Mouse (Mus musculus): ENCODE data around the gene Creb5. TPM values are rescaled to one million over a fixed set of nuclear protein-coding genes. Genes with fewer than 3 reads are reported as not detected.

The Creb5 gene
- polyA plus RNA-seq, 1 experiment, result 6.1 TPM

- no peaks in the 10 kb centered on the region for H3K4me1 ChIP-seq (ENCODE audit: control insufficient read depth, insufficient read depth, low read length)
- TF ChIP-seq POLR2A (IDR thresholded peaks at IDR 0.05; ENCODE audit: insufficient read depth, low read length), result no peak
- no peak for TF ChIP-seq EP300 (IDR thresholded peaks at IDR 0.05; ENCODE audit: insufficient read depth, low read depth, low read length)
- no peak for TF ChIP-seq CTCF (IDR thresholded peaks at IDR 0.05; ENCODE audit: low read depth, low read length)
- no peak overlapping the region for H3K4me3 ChIP-seq (ENCODE audit: low read depth, low read length)
- no peak overlapping the region for H3K9ac ChIP-seq (ENCODE audit: low read depth, poor library complexity, severe bottlenecking)
- H3K27me3 ChIP-seq (ENCODE audit: control insufficient read depth, insufficient read depth, low read length, poor library complexity, severe bottlenecking), result no peaks in the 10 kb centered on the region
- no peaks in the 10 kb centered on the region for H3K9me3 ChIP-seq (replicated peaks; ENCODE audit: control insufficient read depth, insufficient read depth, low read length, poor library complexity, severe bottlenecking)
- H3K27ac ChIP-seq (ENCODE audit: insufficient read depth, low read length), result no peak overlapping the region
- H3K36me3 ChIP-seq (ENCODE audit: control insufficient read depth, insufficient read depth, low read length, poor library complexity, severe bottlenecking), result no peaks in the 10 kb centered on the region
Observed at GRCm38 (mm10) chr6:53308684-53309083, 21.6 kb downstream of the Creb5 start.

DNA sequence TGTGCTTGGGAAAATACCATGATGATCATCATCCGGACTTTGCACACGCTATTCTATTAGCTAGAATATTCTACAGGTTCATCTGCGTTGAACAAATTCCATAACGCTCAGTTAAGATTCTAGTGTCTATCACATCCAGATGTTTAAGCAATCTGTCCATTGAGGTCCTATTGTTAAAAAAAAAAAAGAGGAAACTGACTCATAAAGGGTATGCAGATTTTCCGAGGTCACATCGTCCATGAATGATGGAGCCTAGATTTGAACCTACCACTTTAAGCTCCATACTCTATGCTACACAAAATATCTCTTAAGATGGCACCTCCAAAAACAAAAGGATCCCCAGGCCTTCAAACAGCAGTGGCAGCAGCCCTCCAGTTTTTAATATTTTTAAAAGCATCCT lies 26.5 kb downstream of the Creb5 start:
- H3K4me3 ChIP-seq (ENCODE audit: low read depth, low read length), result no peak overlapping the region
- H3K9ac ChIP-seq (ENCODE audit: low read depth, poor library complexity, severe bottlenecking), result no peak overlapping the region
- H3K9me3 ChIP-seq (replicated peaks; ENCODE audit: control insufficient read depth, insufficient read depth, low read length, poor library complexity, severe bottlenecking), result no peaks in the 10 kb centered on the region
- no peaks in the 10 kb centered on the region for H3K27me3 ChIP-seq (ENCODE audit: control insufficient read depth, insufficient read depth, low read length, poor library complexity, severe bottlenecking)
- H3K27ac ChIP-seq (ENCODE audit: insufficient read depth, low read length), result no peak overlapping the region
- H3K4me1 ChIP-seq (ENCODE audit: control insufficient read depth, insufficient read depth, low read length), result no peaks in the 10 kb centered on the region
- TF ChIP-seq POLR2A (IDR thresholded peaks at IDR 0.05; ENCODE audit: insufficient read depth, low read length) (no peak), EP300 (IDR thresholded peaks at IDR 0.05; ENCODE audit: insufficient read depth, low read depth, low read length) (no peak), CTCF (IDR thresholded peaks at IDR 0.05; ENCODE audit: low read depth, low read length) (no peak)
- no peaks in the 10 kb centered on the region for H3K36me3 ChIP-seq (ENCODE audit: control insufficient read depth, insufficient read depth, low read length, poor library complexity, severe bottlenecking)

DNA sequence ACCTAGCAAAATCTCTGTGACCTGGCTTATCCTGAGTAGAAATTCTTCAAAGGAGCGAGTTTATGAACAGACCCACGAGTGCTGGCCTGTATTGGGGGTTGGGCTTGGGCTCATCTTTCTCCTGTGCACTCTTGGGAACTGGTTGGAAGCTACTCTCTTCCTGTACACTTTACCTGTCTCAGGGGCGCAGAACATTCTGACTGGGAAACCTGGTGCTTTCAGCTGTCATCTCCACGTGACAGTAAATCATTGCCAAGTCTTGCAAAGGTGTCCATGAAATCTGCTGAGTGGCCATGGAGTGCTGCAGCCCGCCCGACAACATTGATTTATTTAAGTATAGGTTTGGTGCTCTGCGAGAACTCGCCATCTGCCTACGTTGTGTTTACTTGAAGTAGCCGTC lies 27.1 kb downstream of the Creb5 start:
- no peak overlapping the region for H3K9ac ChIP-seq (ENCODE audit: low read depth, poor library complexity, severe bottlenecking)
- TF ChIP-seq POLR2A (IDR thresholded peaks at IDR 0.05; ENCODE audit: insufficient read depth, low read length), result no peak
- no peak for TF ChIP-seq CTCF (IDR thresholded peaks at IDR 0.05; ENCODE audit: low read depth, low read length)
- no peak for TF ChIP-seq EP300 (IDR thresholded peaks at IDR 0.05; ENCODE audit: insufficient read depth, low read depth, low read length)
- no peak overlapping the region for H3K4me3 ChIP-seq (ENCODE audit: low read depth, low read length)
- no peaks in the 10 kb centered on the region for H3K4me1 ChIP-seq (ENCODE audit: control insufficient read depth, insufficient read depth, low read length)
- no peaks in the 10 kb centered on the region for H3K9me3 ChIP-seq (replicated peaks; ENCODE audit: control insufficient read depth, insufficient read depth, low read length, poor library complexity, severe bottlenecking)
- H3K27me3 ChIP-seq (ENCODE audit: control insufficient read depth, insufficient read depth, low read length, poor library complexity, severe bottlenecking), result no peaks in the 10 kb centered on the region
- no peaks in the 10 kb centered on the region for H3K36me3 ChIP-seq (ENCODE audit: control insufficient read depth, insufficient read depth, low read length, poor library complexity, severe bottlenecking)
- H3K27ac ChIP-seq (ENCODE audit: insufficient read depth, low read length), result no peak overlapping the region

- TF ChIP-seq EP300 (IDR thresholded peaks at IDR 0.05; ENCODE audit: insufficient read depth, low read depth, low read length), result no peak
- TF ChIP-seq POLR2A (IDR thresholded peaks at IDR 0.05; ENCODE audit: insufficient read depth, low read length), result no peak
- no peak for TF ChIP-seq CTCF (IDR thresholded peaks at IDR 0.05; ENCODE audit: low read depth, low read length)
- Histone ChIP-seq H3K4me1 (ENCODE audit: control insufficient read depth, insufficient read depth, low read length) (no peaks in the 10 kb centered on the region), H3K4me3 (ENCODE audit: low read depth, low read length) (no peak overlapping the region), H3K36me3 (ENCODE audit: control insufficient read depth, insufficient read depth, low read length, poor library complexity, severe bottlenecking) (no peaks in the 10 kb centered on the region), H3K9ac (ENCODE audit: low read depth, poor library complexity, severe bottlenecking) (no peak overlapping the region), H3K9me3 (replicated peaks; ENCODE audit: control insufficient read depth, insufficient read depth, low read length, poor library complexity, severe bottlenecking) (no peaks in the 10 kb centered on the region), H3K27me3 (ENCODE audit: control insufficient read depth, insufficient read depth, low read length, poor library complexity, severe bottlenecking) (no peaks in the 10 kb centered on the region), H3K27ac (ENCODE audit: insufficient read depth, low read length) (no peak overlapping the region)
Observed at GRCm38 (mm10) chr6:53319543-53320325, 32.7 kb downstream of the Creb5 start.

- H3K4me3 ChIP-seq (ENCODE audit: low read depth, low read length), result no peak overlapping the region
- no peaks in the 10 kb centered on the region for H3K36me3 ChIP-seq (ENCODE audit: control insufficient read depth, insufficient read depth, low read length, poor library complexity, severe bottlenecking)
- H3K9ac ChIP-seq (ENCODE audit: low read depth, poor library complexity, severe bottlenecking), result no peak overlapping the region
- no peaks in the 10 kb centered on the region for H3K4me1 ChIP-seq (ENCODE audit: control insufficient read depth, insufficient read depth, low read length)
- TF ChIP-seq CTCF (IDR thresholded peaks at IDR 0.05; ENCODE audit: low read depth, low read length), result no peak
- TF ChIP-seq EP300 (IDR thresholded peaks at IDR 0.05; ENCODE audit: insufficient read depth, low read depth, low read length), result no peak
- TF ChIP-seq POLR2A (IDR thresholded peaks at IDR 0.05; ENCODE audit: insufficient read depth, low read length), result no peak
- H3K9me3 ChIP-seq (replicated peaks; ENCODE audit: control insufficient read depth, insufficient read depth, low read length, poor library complexity, severe bottlenecking), result no peaks in the 10 kb centered on the region
- H3K27me3 ChIP-seq (ENCODE audit: control insufficient read depth, insufficient read depth, low read length, poor library complexity, severe bottlenecking), result no peaks in the 10 kb centered on the region
- H3K27ac ChIP-seq (ENCODE audit: insufficient read depth, low read length), result no peak overlapping the region
Observed at GRCm38 (mm10) chr6:53337398-53337797, 50.3 kb downstream of the Creb5 start.

DNA sequence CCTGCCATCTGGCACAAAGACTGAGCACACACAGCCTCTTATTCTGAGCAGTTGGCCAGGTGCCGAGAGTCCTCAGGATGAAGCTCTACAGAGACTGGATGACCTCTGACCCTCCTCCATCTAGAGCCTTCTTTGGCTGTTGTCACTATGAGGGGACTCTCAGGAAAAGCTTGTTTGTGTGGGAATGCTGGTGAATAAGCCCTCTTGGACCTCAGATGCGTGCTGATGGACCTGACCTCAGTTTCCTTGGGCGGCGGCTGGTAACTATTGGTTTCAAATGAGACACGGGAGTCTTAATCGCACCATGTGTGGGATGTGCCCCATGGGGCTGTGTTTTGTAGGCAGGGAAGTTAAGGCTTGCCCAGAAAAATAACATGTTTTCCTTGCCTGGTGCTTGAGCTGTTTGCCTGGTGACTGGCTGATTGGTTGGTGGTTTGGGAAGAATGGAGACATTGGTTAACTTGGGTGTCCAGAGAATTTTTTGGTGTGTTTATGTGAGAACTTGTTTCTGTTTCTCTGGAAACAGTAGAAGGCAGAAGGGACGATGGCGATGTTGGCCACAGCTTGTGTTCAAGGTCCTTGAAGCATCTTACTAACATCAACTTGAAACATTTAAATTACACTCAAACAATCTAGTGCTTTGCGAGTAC lies 65.4 kb downstream of the Creb5 start:
- H3K9ac ChIP-seq (ENCODE audit: low read depth, poor library complexity, severe bottlenecking), result no peak overlapping the region
- TF ChIP-seq POLR2A (IDR thresholded peaks at IDR 0.05; ENCODE audit: insufficient read depth, low read length), result no peak
- TF ChIP-seq EP300 (IDR thresholded peaks at IDR 0.05; ENCODE audit: insufficient read depth, low read depth, low read length), result no peak
- TF ChIP-seq CTCF (IDR thresholded peaks at IDR 0.05; ENCODE audit: low read depth, low read length), result no peak
- no peak overlapping the region for H3K4me3 ChIP-seq (ENCODE audit: low read depth, low read length)
- no peaks in the 10 kb centered on the region for H3K27me3 ChIP-seq (ENCODE audit: control insufficient read depth, insufficient read depth, low read length, poor library complexity, severe bottlenecking)
- H3K27ac ChIP-seq (ENCODE audit: insufficient read depth, low read length), result no peak overlapping the region
- H3K36me3 ChIP-seq (ENCODE audit: control insufficient read depth, insufficient read depth, low read length, poor library complexity, severe bottlenecking), result no peaks in the 10 kb centered on the region
- no peaks in the 10 kb centered on the region; the same call in 1 of the 2 replicates for H3K9me3 ChIP-seq (replicated peaks; ENCODE audit: control insufficient read depth, insufficient read depth, low read length, poor library complexity, severe bottlenecking)
- no peaks in the 10 kb centered on the region for H3K4me1 ChIP-seq (ENCODE audit: control insufficient read depth, insufficient read depth, low read length)

Data from ES-Bruce4 (cell line).